Mouse (Mus musculus) left cerebral cortex, adult 18-20 months (tissue): ENCODE measurements around the gene Tmem151b. TPM values are rescaled to one million over a fixed set of nuclear protein-coding genes. Genes with fewer than 3 reads are reported as not detected.

ENCODE experiments used
- DNase-seq, 2 experiments: peaks; one replicate each; pipeline ENCODE4 v3.0.0; 2021 to 2022; ENCODE audit warnings: low spot score in 2 of 2, mixed read lengths in 1 of 2
- total RNA-seq, 2 experiments: library from RNA; stranded (reverse); gene quantifications; 2 replicates each; pipeline ENCODE4 v1.2.3; 2021

Gene Tmem151b
- total RNA-seq, 2 experiments from 2014 or later: 129 to 136 TPM

DNA sequence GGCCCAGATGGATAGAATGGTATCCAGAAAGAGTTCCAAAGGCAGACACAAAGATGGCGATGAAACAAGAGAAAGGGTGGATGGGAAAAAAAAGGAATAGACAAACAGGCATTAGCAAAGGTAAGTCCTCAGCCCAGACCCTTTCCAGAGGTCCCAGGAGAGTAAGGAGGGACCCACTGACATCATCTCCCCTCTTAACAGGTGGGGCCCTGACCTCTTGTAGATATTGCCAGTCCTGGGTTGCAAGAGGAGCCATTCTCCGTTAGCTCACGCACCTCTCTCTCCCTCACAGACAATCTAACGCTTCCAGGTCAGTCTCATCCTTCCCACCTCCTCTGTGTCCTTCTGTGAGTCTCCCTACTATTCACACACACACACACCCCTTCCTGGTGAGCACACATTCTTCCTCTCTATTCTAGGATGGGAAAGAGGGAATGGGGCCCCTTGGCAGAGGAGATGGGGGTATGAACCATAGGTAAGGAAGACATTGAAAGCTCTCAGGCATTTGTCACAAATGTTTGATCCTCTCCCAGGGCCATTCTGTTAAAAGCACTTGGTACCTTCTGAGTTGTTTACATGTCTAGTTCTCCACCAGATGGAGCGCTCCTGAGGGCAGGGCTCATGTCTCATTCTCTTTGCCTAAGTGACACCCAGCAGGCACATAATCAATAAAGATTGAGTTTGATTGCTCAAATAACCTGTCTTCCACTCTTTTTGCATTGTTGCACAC is 1.9 kb downstream of the Tmem151b start:
- DNase-seq: no peak

DNA sequence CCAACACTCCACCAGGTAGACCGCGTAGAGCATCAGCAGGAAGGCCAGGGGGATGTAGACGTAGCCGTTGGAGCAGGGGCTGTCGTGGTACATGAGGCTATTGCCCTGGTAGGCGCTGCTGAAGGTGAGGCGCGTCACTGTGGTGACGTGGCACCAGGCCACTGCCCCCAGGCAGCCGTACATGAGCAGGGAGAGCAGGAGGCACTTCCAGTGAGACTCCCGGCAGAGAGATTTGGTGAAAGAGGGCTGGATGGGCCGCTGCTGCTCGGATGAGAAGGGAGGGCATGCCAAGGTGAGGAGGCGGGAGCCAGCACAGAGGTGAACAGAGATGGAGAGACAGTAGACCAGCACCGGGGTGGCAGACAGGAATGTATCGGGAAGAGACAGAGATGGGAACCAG is 2.5 kb downstream of the Tmem151b start:
- DNase-seq: no peak

DNA sequence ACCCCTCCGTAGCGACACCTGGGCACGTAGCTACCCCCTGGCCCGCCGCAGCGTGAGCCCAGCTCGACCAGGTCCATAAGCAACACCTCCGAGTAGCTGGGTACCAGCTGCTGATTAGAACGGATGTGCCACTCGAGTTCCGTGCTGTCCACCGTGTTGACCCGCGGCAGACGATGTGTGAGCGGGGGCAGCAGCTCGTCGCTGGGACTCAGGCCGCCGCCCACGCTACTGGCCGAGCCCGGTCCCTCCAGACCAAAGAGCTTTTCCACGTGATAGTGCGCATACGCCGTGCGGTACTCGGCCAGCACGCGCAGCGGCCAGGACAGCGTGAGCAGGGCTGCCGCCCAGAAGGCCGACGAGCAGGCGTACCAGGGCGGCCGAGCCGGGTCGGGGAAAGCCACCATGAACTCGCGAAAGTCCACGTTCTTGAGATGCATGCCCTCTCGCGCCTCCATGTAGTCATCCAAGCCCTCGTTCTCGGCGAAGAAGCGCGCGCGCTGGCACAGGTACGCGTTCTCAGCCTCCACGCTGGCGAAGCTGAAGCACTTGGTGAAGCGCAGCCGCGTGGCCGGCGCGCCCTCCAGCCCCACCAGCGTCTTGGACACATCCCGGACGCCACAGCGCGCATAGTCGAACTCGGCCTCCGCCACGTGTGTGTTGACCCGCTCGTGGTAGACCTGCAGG is 4.1 kb downstream of the Tmem151b start:
- peak in 1 of 2 experiments; percentile 32 for DNase-seq

DNA sequence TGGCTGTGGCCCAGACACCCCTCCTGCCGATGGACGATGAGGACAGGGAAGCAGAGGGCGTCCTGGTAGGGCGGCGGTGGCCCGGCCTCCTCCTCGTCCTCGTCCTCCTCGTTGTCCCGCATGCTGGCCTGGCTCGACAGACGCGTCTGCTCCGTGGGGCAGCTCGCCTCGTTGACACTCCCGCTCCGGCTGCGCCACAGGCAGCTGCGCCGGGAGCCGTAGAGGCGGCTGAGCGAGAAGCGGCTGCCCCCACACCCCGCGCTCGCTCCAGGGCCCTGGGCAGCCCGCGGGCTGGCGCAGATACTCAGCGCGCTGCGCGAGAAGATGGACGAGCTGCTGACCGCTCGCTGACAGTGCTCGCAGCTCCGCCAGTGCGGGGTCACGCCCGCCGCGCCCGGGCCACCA is 4.6 kb downstream of the Tmem151b start:
- DNase-seq: peak in 1 of 2 experiments; percentile 46

DNA sequence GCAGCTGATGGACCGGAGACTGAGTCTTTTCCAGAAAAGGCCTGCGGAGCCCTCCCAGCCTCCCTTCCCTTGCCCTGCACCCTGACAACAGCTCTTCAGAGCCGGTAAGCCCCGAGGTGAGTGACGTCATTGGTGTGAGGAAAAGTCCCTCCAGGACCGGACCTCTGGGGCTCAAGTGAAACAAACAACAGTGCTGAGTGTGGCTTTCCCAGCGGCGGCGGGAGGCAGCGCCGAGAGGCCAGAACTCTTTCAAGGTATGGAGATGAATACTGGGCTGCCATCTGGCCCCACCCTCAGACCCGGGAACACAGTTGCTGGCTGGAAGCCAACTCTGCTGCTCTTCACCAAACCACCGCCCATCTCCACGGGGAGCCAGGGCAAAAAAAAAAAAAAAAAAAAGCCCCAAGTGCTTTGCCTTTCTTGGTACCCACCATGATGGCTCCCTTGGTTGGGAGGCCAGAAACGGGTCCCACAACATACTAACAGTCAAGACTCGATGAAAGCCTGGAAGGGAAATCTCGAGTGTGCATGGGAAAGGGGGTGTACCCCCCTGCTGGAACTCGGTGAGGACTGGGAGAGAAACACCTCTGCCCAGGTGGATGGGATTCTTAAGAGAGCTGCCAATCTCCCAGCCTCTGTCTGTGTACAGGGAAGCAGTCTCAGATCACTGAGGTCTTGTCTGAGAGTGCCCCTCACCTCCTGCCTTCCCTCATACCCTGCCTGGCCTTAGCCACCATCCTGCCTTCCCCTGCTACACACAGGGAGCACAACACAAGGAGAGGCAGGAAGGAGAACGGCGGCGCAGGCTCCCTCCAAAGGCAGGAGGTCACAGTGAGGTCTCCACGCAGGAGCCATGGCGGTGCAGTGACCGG is 5.2 kb downstream of the Tmem151b start:
- DNase-seq: no peak

DNA sequence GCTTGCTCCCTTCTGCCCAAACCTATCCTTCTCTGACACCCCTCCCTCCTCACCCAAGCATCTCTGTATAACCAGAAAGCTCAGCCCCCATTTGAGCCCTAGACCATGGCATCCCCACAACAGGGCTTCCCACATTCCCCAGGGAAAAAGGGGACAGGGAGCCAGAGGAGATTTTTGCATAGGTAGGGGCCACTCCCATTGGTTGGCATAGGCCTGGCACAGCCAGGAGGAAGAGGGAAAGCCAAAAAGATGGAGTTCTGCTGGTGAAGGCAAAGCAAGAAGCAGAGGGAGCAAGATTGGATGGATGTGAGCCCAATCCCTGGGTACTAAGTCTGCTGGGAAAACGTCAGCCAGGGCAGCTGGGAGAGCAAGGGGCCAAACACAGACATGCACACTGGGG is 6.4 kb downstream of the Tmem151b start:
- DNase-seq: no peak

DNA sequence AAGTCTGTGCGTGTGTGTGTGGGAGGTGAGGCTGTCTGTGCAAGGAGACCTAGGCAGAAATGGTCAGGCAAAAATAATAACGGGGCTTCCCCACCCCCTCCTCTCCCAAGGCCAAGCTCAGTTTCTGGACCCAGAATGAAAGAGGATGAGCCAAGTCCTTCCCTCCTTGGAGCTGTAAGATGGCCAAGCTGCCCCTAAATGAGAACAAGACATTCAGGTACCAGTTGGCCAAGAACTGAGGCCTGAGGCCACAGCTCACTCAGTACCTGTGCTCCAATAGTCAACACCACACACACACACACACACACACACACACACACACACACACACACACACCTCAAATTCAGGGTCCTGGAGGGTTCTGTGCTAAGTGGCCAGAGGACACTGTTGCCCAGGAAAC is 6.8 kb downstream of the Tmem151b start:
- DNase-seq: no peak

DNA sequence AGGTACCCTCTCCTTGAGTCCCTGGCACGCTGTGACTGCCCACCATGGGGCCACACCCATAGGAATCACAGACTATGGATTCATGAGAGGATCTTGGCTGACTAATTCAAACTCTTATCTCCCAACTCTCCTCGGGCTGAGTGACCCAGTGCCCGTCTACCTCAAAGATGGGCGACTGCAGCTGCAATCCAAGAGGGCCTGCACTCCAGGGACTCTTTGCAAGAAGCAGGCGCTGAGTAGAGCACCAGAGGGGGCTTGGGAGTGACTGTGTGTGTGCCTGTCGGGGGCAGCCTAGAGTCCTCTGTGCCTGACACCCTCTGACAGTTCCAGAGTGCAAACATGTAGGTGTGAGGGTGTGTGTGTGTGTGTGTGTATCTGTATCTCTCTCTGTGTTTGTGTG is 7.3 kb downstream of the Tmem151b start:
- no peak for DNase-seq

DNA sequence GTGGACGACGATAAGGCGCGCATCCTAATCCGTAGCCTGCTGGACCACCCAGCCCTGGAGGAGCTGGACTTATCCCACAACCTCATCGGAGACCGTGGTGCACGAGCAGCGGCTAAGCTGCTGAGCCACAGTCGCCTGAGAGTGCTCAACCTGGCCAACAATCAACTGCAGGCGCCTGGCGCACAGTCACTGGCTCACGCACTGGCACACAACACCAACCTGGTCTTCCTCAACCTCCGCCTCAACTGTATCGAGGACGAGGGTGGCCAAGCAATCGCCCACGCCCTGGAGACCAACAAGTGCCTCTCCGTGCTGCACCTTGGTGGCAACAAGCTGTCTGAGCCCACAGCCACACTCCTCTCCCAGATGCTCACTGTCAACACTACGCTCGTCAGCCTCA is 9.8 kb downstream of the Tmem151b start:
- peak; percentile 54 to 59 for DNase-seq

DNA sequence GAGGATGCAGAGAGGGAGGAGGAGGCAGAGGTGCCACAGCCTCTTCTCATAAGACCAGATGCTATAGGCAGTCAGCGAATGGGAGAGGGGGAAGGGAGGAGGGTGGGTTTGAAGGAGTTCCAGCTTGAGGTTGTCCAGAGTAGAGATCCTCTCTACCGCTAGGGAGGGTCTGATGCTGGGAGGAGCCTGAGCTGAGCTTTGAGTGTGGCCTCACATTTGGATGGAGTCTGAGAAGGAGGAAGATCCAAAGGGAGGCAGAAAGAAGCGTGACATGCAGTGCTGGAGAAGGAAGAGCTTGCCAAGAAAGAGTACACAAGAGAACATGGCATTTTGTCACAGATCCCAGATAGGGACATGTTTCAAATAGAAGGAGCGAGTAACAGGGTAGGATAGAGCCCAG is 11.1 kb downstream of the Tmem151b start:
- no peak for DNase-seq

DNA sequence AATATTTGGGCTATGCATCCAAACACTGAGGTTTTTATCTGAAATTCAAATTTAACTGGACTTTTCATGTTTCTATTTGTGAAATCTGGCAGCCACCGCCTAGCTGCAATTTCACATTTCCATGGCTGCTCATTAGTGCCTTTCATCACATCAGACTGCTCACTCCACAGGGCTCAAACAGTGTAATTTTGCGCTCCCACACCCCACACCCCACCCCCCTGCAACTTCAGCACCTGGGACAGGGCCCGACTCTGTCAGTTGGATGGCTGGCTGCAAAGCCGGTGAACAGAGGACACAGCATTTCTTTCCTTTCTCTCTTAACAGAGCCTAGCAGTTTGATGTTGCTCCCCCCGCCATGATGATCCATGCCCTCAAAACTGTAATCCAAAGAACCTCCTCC is 13.2 kb downstream of the Tmem151b start:
- no peak for DNase-seq

DNA sequence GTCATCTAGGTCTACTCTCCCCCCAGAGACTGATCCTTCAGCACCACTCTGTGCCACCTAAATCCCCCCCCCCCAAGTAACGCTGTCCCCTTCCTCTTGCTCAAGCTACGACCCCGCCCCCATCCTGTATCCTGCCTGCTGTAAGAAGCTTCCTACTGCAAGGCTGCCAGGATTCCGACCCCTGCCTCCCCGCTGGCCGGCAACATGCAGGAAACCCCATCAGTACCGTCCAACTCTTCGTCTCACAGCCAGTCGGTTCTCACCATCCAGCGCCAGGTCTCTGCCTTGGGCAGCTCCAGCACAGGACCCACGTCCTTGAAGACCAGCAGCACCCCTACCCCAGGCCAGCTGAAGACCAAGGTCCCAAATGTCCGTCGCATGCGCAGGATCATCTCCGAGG is 16.6 kb downstream of the Tmem151b start:
- DNase-seq: no peak

DNA sequence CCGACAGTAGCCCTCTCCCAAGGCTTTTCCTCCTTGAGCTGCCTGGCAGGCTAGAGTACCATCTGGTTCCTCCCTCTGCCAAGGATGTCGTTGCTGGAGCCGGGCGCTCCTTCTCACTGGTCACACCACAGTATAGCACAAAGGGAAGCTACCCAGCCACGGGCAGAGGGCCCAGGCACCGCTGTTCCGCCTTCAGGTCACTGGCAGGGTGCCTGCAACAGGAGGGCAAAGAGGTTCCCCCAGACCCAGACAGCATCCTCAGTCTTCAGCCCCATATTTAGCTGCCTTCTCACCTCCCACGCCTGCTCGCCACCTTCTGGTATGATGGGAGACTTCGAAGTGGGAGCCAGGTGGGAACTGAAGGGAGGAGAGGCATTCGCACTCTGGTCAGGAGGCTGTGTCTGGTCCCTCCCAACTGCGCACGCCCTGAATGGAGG is 19.1 kb downstream of the Tmem151b start:
- DNase-seq: peak; percentile 79 to 84

DNA sequence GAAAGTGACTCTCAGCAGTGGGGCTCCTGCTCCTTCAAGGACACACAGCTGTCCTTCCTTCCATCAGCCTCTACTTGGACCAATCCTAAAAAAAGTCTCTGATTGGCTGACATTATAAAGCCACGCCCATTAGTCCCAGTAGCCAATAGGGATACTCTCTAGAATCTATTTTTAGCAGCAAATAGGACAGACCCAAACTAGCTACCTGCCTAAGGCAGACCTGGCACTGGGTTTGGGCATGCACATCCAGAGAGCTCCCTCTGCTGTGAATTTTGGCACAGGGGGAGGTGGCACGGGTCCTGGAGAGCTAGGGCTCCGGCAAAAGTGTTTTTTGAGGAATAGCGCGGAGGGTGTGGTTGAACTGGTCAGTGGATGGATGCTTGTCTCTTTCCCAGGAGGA is 22.9 kb downstream of the Tmem151b start:
- DNase-seq: no peak

DNA sequence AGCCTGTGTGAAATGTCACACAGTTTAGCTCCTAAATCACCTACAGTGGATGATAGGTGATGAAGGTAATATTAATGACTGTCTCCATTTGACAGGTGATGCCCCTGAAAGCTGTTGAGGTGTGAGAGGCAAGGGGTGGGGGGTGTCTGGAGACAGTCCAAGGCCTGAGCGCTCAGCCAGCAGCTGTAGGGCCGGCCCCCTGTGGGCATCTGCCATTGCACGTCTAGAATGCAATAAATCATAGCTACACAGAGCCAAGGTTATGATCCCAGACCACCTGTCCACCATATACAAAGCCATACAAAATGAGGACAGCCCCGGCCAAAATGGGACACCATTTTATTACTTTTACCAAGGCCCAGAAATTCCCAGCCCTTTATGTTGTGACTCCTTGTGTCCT is 24.5 kb downstream of the Tmem151b start:
- no peak for DNase-seq

DNA sequence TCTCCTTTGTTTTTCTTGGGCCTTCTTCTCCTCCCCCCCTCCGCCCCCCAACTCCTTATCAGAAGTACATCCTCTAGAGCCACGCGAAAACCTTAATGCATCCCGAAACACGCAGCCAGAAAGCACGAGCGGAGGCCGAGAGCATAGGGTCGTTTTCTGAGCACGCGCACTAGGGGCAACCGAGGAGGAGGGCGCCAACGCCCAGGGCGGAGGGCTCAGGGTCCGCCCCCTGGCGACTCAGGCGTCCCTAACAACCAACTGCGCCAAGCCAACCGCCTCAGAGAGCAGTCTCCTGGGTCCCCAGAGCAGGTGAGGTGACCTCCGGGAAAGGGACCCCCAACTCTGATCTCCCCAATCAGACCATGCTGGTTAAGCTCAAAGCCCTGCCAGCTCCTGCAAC is 26.2 kb downstream of the Tmem151b start, which contains the start of gene Tcte1:
Gene Tcte1 (plus strand): TSS at position 172 of the 400 bp plus-strand sequence.
- DNase-seq: no peak

DNA sequence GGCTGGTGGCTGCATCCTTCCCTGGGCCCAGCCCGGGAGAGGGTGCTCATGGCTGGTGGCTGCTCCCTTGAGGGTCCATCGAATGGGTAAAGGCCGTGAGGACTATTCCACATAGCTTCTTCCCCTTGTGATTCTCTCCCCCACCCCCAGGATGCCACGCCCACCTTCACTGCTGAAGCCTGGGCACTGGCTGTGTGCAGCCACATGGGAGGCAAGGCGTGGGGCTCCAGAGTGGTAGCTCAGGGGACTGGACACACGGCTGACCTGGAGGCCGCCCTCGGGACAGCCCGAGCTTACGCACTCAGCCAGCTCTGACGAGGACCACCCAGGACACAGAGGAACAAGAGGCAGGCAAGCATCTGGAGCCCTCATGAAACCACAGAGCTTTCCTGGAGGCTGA is 29.3 kb downstream of the Tmem151b start:
- no peak for DNase-seq

DNA sequence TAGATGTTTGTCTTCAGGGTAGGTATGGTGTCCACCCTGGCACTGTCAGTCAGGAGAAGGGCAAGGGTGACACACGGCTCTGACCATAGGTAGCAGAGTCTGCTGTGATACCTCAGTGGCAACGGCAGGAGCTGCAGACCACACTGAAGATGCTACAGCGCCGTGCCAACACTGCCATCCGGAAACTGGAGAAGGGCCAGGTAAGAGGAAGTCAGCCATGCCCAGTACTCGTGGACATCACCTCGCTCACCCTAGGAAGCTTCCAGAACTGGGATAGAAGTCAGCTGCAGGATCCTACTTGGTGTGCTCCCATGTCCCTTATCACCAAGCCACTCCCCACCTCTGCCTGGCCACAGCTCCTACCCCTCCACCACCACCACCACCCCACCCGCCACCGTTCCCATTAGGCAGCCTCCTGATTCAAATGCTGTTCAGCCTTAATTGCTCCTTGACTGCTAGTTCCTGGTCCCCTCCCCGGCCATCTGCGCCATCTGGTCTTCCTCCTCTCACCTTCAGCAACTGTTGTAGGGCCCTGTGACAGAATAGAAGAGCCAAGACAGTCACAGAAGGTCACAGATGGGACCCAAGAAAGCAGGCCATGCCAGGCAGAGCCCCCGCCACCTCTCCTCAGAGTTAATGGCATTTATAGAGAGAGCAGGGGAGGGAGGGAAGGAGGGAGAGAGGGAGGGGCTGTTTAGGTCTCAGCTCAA is 30.6 kb downstream of the Tmem151b start:
- DNase-seq: no peak

DNA sequence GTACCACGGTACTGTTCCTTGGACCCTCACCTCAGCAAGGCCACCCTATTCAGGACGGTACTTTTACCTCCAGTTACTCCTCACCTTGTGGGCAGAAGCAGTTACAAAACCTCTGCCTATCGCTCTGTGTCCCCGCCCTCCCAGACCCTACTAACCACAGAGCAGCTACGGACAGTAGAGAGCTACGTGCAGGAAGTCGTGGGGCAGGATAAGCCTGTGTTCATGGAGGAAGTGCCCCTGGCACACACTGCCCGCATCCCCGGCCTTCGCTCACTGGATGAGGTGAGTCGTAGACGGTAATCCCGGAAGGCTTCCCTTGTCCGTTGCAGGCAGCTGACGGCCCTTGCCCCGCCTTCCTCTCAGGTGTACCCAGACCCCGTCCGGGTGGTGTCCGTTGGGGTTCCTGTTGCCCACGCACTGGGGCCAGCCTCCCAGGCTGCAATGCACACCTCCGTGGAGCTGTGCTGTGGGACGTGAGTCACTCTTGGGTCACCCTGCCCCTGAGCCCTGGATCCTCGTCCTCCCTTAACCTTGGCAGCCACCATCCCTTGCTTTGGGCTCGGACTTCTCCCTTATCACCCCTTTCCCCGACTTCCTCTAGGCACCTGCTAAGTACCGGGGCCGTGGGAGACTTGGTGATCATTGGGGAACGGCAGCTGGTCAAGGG is 31.8 kb downstream of the Tmem151b start:
- no peak for DNase-seq

DNA sequence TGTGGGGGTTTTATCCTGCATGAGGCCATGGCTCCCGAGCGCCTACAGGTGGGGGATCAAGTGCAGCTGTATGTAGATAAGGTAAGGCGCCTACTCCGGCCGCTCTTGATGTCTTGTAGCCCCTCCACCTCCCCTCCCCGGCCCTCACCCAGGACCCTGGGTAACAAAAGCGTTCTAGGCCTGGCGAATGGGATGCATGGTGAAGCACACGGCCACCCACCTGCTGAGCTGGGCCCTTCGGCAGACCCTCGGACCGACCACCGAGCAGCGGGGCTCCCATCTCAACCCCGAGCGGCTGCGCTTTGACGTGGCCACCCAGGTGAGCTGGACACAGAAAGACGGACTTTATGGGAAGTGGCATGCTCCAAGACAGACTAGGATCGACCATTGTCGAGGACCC is 32.3 kb downstream of the Tmem151b start:
- DNase-seq: no peak

DNA sequence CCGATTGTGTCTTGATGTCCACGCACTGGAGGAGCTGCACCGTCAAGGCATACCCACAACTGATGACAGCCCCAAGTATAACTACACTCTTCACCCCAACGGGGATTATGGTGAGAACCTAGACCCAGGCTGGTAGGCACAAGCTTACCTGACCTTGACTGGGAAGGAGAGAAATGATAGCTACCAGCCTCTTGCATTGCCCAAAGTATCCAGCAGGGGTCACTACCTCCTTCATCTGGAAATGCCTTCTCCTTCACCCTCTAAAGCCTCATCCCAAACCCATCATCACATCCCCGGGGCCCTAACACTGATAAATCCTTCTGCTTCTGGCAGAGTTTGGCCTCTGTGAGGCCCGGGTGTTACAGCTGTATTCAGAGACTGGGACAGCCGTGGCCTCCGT is 33.0 kb downstream of the Tmem151b start:
- DNase-seq: peak; percentile 81 to 90
